Mouse (Mus musculus): ENCODE data around the gene Gdf11.

Gene Gdf11

GRCm38 (mm10) chr10:128891296-128892094 is at the start of gene Gdf11:
TSS of gene Gdf11 (minus strand) at chr10:128891718.
- no peak for DNase-seq (ENCODE audit: low spot score in 2 of 2)

- DNase-seq (ENCODE audit: low spot score in 2 of 2): no peak
Measured at GRCm38 (mm10) chr10:128940475-128941061, 49.0 kb upstream of the Gdf11 start.

- DNase-seq (ENCODE audit: low spot score in 2 of 2): no peak
Measured at GRCm38 (mm10) chr10:128938974-128939373, 47.5 kb upstream of the Gdf11 start.

GRCm38 (mm10) chr10:128938457-128938856 is 46.9 kb upstream of the Gdf11 start:
- no peak for DNase-seq (ENCODE audit: low spot score in 2 of 2)

GRCm38 (mm10) chr10:128937756-128938390 is 46.4 kb upstream of the Gdf11 start:
- DNase-seq (ENCODE audit: low spot score in 2 of 2): no peak

GRCm38 (mm10) chr10:128935826-128936440 is 44.4 kb upstream of the Gdf11 start:
- DNase-seq (ENCODE audit: low spot score in 2 of 2): no peak

- no peak for DNase-seq (ENCODE audit: low spot score in 2 of 2)
Measured at GRCm38 (mm10) chr10:128934997-128935787, 43.7 kb upstream of the Gdf11 start.

- DNase-seq (ENCODE audit: low spot score in 2 of 2): no peak
Measured at GRCm38 (mm10) chr10:128933976-128934721, 42.6 kb upstream of the Gdf11 start.

GRCm38 (mm10) chr10:128933574-128933973 is 42.1 kb upstream of the Gdf11 start, which contains the start of gene Itga7:
TSS of gene Itga7 (plus strand) at chr10:128933818.
- no peak for DNase-seq (ENCODE audit: low spot score in 2 of 2)

GRCm38 (mm10) chr10:128931441-128931840 is 39.9 kb upstream of the Gdf11 start:
- no peak for DNase-seq (ENCODE audit: low spot score in 2 of 2)

- no peak for DNase-seq (ENCODE audit: low spot score in 2 of 2)
Measured at GRCm38 (mm10) chr10:128929638-128930378, 38.3 kb upstream of the Gdf11 start.

GRCm38 (mm10) chr10:128928356-128928755 is 36.8 kb upstream of the Gdf11 start:
- no peak for DNase-seq (ENCODE audit: low spot score in 2 of 2)

GRCm38 (mm10) chr10:128923935-128924334 is 32.4 kb upstream of the Gdf11 start, which contains the start of gene Bloc1s1:
TSS of gene Bloc1s1 (minus strand) at chr10:128924035.
- no peak for DNase-seq (ENCODE audit: low spot score in 2 of 2)

- DNase-seq (ENCODE audit: low spot score in 2 of 2): peak; percentile 85 to 90
Measured at GRCm38 (mm10) chr10:128923013-128923691, 31.6 kb upstream of the Gdf11 start.

GRCm38 (mm10) chr10:128922822-128923012 is 31.2 kb upstream of the Gdf11 start, which contains the start of gene Rdh5:
TSS of gene Rdh5 (minus strand) at chr10:128922888.
- DNase-seq (ENCODE audit: low spot score in 2 of 2): no peak

- DNase-seq (ENCODE audit: low spot score in 2 of 2): no peak
Measured at GRCm38 (mm10) chr10:128921883-128922821, 30.6 kb upstream of the Gdf11 start.

GRCm38 (mm10) chr10:128921251-128921650 is 29.7 kb upstream of the Gdf11 start:
- no peak for DNase-seq (ENCODE audit: low spot score in 2 of 2)

- DNase-seq (ENCODE audit: low spot score in 2 of 2): no peak
Measured at GRCm38 (mm10) chr10:128920736-128921161, 29.2 kb upstream of the Gdf11 start.

Measured in spleen, postnatal 14 days (tissue).